Mouse (Mus musculus) embryo, embryonic 11 days (tissue): Measurements from ENCODE around the gene Pth2.

Source experiments
- DNase-seq: peaks from one replicate; pipeline ENCODE4 v3.0.0-alpha.2; 2015

The Pth2 gene

DNA sequence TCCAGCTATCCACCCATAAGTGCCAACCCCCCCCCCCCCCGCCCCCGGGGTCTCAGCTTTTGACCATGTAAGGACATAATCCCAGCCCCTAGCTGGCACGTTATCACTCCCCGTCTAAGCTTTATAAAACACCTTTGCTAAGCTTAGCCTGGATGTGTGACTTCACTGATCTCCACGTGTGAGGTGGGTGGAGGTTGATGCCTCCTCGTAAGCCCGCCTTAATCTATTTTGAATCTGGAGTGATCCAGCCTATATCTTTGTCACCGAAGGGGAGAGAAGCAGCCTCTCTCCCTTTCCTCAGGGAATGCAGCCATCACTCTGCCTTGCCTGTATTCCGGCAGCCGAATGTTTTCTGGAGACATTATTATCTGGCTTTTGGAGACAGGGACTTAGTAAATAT, 21.9 kb downstream of the Pth2 start:
- DNase-seq = no peak

DNA sequence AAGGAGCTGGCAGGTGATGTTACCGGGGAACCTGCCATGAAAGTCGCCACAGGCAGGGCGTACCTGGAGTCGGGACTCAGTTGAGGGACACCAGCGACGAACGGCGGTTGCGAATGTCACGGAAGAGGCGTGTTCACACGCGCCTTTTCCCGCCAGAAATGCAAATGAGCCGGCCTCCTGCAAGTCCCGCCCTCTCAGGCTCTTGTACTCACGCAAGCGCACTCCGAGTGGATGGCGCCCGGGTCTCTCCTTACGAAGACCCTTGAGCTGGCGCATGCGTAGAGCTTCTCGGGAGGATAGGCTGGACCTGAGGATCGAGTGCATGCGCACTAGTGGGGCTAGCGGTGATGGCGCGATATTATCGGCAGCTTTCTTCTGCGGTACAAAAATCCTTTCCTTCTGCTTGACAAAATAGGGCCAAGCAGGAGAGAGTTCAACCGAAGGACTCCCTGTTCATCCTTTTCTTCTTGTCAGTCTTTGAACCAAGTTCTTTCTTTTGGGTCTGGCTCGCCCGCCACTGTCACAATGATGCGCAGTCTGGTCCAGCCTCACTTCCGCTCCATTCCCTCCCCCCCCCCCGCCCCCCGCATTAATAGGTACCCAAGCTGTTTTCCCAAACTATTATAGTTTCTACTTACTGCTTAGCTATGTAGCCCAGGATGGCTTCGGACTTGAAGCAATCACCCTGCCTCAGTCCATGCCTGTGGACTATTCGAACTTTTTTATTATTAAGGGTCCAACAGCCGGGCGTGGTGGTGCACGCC, 23.8 kb downstream of the Pth2 start, which contains the start of gene Ccdc155:
Gene Ccdc155, minus strand, starts transcription at position 513 of the 764 bp plus-strand sequence.
- peak; percentile 100 for DNase-seq

DNA sequence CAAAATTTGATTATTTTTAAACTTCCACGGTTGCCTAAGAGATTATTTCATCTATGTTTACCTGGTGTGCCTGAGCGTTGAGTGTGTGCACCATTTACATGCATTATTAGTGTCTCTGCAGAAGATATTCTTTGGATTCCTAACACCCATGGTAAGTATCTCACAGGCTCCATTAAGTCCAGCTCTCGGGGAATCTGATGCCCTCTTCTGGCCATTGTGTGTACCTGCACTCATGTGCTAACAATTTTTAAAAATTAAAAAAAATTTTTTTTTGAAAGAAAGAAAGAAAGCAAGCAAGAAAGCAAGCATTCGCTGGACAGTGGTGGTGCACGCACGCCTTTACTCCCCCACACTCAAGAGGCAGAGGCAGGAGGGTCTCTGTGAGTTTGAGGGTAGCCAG, 27.5 kb downstream of the Pth2 start:
- DNase-seq = no peak

DNA sequence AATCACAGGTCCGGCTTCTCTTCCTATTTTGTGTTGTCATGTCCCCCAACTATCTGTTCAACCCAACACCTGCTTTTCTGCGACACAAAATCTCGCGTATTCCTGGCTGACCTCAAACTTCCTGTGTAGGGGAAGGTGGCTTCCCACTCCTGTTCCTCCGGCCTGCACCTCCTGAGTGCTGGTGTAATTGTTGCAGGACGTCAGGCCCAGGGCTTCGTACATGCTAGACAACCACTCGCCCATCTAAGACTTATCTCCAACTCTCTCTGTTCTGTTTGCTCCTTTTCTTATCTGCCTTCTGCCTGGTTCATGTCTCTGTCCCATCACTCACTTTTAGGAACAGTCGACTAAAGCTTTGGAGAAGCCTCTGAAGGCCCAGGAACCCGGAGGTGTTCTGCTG, 30.3 kb downstream of the Pth2 start:
- no peak for DNase-seq

DNA sequence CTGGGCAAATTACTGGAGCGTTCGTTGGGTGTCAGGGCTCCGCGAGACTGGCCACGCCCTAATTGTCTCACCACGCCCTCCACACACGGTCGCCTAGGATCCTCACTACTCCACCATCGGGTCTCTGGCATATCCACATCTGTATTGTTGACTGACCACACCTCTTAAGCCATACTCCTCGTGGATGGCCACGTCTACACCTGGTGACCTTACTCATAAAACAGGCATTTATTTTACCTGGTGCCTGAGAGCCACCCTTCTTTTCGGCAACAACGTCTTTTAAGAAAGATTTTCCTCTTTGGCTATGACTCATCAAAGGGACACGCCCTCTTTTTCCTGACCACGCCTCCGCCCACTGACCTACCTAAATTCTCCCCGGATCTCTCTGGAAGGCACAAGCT, 31.1 kb downstream of the Pth2 start, which contains the start of gene Dkkl1:
Gene Dkkl1, minus strand, starts transcription at position 297 of the 401 bp plus-strand sequence.
- DNase-seq = no peak

DNA sequence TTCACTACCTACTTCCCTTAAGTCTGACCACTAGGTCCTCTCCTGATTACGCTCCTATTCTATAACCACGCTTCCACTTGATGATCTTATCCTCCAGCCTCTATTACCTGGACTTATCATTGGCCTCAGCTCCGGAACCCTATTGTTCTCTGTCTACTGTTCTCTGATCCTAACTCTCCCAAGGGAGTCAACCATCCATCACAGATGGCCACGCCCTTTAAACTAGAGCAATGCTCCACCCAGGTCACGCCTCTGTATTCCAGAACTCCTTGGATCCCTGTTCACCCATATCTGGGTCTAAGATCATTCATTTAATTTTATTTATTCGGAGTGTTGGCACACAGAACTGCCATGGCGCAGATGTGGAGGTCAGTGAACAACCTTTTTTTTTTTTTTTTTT, 31.6 kb downstream of the Pth2 start:
- no peak for DNase-seq

DNA sequence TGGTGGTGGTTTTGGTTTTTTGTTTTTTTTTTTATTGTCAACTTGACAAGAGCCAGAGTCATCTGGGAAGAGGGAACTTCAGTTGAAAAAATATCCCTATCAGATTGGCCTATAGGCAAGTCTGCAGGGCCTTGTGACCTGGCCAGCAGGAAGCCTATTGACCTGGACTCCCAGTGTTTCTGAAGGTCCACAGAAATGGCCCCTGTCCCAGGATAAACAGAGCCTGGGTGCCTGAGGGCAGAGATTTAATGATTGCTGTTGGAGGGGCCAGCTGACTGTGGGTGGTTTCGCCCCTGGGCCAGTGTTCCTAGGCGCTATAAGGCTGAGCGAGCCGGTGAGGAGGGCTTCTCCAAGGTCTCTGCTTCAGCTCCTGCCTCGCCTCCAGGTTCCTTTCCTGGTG, 32.9 kb downstream of the Pth2 start:
- DNase-seq = no peak

DNA sequence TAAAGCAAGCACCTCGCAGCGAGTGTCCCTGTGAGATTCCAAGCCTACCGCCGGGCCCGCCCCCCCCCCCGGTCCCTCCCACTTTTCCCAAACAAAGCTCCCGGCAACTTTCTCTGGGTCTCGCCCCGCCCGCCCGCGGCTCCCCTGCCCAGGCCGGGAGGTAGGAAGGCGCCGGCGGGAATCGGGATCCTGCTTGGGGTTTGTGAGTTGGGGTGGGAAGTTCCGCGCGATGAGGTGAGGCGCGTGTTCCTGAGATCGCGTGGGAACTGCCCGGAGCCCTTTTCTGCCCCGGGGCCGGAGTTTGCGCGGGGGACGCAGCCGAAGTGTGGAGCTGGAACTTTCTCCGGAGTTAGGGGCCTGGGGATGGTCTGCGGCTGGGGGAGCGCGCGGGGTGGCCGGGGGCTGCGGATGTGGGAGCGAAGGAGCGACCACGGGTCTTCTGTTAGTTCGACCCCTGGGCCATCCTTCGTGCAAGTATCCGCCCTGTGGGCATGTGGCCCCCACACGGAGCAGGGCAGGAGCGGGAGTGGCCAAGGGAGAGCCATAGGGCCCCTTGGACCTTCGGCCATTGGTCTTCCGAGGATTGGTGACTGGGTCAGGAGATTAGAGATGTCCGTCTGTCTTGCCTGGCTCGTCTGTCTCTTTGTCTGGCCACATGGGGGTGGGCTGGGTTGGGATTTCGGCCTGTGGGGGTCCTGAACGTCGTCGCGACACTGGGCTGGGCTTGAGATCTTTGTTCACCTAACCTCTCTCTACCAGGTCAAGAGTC, 35.1 kb downstream of the Pth2 start, which contains the start of gene Tead2:
Gene Tead2, plus strand, starts transcription at position 81 of the 769 bp plus-strand sequence.
- DNase-seq = peak; percentile 90

DNA sequence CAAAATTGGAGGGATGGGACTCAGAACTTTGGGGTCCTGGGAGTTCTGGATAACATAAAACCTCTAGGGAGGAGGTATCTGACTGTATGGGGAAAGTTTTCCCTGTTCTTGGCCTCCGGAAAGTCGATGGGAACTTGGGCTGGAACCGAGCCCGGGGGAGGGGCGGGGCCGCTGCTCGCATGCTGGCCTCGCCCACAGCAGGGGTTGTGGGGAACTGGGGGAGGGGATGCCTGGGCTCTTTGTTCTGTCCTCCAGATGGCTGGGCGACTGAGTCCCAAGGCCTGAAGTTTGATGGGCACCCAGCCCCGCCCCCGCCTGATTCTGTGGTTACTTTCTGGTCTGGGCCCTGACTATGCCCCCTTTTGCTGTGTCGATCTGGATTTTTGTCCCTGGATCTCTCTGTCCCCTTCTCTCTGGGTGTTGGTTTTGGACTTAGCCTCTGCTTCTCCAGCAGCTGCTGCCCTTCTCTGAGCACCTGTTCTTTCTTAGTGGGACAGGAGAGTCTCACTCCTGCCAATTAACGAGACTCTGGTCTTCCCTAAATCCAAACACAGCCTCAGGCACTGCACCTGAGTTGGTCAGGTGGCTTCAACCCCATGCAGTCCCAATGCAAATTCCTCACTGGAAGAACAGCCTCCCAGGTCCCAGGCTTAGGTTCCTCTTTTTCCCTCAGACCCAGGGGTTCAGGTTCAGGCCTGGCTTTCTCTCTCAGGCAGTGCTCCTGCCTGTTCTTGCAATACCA, 35.8 kb downstream of the Pth2 start:
- DNase-seq = peak; percentile 96

DNA sequence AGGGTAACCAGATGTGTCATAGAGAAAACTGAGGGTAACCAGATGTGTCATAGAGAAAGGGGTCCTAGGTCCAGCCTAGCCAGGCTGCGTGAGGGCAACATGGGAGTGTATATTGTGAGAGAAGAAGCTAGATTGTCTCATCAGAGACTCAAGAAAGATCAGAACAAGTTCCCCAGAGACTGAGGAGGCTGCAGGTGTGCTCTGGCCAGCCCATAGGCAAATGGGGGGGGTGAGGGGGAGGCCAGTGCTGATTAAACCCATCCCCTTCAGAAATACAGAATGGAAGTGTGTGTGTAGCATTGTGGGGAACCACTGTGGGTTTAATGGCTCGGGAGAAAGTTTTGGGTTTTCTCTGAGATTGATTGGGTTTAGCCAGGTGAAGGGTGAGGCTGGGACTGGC, 40.9 kb downstream of the Pth2 start:
- DNase-seq = no peak

DNA sequence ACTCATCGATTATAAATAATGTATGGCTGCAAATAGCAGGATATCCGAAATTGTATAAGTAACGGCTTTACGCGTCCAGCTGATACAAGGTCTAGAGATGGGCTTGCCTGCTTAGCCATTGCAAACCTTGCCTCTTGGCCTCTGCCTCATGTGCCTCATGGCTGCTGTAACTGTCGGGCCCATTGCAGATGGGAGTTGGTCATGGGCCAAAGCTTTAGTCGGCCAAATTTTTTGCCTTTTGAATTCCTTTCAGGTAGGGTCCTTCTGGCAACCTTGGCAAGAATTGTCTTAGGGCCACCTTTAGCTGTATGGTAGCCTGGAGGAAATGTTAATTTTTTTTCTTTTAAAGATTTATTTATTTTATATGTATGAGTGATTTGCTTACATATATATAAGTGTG, 44.0 kb downstream of the Pth2 start:
- no peak for DNase-seq

DNA sequence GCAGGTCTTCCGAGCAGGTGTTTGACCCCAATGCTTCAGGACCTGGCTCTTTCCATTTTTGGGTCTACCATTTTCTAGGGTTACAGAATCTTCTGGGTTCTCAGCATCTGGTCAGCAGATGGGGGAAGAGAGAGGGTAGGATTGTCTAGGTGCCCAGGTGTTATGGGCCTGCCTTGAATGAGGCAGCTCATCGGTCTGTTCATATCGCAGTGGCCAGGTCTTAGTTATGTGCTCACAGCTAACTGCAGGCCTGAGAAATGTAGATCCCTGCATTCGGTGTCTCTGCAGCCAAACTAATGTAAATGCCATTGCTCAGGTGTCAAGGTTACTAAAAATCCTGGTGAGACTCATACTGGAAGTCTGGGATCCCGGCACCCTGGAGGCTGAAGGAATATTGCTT, 45.6 kb downstream of the Pth2 start:
- DNase-seq = no peak

DNA sequence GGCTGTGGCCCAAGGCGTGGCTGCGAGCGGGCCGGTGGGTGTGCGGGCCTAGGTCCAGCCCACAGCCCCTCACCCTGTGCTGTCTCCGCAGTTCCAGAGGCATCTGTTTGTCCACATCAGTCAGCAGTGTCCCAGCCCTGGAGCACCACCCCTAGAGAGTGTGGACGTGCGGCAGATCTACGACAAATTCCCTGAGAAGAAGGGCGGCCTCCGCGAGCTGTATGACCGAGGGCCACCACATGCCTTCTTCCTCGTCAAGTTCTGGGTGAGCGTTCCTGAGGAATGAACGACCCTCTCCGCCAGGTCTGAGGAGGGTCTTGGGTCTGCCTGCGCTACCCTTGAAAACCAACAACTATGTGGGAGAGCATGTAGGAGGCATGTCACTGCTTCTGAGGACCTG, 47.8 kb downstream of the Pth2 start:
- DNase-seq = no peak

DNA sequence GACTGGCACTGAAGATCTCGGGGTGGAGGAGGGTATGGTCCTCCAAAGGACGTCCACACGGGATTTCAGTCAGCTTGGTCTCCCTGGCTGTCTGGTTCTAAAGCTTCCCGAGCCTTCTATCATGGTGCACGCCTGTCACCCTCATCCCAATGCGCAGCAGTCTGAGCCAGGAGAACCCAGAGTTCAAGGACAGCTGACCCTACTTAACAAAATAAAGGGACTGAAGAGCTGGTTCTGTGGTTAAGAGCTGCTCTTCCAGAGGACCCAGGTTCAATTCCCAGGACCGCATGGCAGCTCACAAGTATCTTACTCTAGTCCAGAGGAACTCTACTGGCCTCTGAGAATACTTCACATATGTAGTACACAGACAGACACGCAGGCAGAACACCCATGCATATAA, 48.3 kb downstream of the Pth2 start:
- no peak for DNase-seq

DNA sequence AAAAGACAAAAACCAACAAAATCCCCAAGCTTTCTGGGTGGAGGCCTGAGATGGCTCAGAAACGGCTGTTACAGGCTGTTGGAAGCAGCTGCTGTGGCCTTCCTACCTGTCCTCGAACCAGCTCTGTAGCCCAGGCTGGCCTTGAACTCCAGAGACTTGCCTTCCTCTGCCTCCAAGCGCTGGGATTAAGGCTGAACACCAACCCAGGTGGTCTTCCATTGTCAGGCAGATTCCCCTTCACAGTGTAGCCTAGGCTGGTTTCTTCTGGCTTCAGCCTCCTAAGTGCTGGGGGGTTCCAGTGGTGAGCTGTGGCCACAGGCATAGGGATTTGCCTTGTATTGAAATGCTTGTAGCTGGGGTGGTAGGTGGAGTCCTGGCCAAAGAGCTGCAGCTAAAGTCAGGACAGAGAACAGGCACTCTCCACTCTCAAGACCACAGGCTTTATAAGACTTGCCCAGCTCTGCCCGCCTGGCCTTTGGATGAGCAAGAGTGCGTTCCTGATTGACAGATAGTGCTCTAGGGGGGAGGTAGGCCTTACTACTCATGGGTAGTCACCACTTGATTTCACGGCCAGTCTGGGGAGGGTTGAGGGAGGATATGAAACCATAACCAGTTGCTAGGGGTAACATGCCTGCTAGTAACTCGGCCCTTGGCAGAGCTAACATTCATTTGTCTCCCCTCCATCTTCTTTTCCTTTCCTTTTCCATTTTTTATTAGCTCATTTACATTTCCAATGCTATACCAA, 48.8 kb downstream of the Pth2 start:
- DNase-seq = no peak

DNA sequence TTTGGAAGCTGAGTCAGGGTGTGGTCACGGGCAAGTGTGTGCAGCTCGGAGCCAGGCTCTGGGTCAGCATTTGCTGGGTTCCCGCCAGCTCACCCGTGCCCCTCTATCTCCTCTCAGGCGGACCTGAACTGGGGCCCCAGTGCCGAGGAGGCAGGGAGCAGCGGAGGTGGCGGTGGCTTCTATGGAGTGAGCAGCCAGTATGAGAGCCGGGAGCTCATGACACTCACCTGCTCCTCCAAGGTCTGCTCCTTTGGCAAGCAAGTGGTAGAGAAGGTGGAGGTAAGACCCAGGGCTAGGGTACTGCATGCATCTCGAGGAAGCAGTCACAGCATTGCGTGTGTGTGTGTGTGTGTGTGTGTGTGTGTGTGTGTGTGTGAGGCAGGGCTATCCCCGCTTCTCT, 50.4 kb downstream of the Pth2 start:
- DNase-seq = no peak
